Mouse (Mus musculus) small intestine, adult 2 months (tissue): Measurements from ENCODE around the gene Prodh2.

ENCODE experiments used
- CTCF ChIP-seq: fragments of 200-500 bp; IDR thresholded peaks from 2 replicates; pipeline ENCODE4 v1.5.1; 2012; ENCODE audit warnings: low read depth, mild to moderate bottlenecking, control low read depth, inconsistent platforms, low read length, moderate library complexity, mixed read lengths; ENCODE audit not compliant: insufficient replicate concordance, insufficient read length; ENCODE audit errors: extremely low read depth
- POLR2A ChIP-seq: fragments of 200-500 bp; IDR thresholded peaks from 2 replicates; pipeline ENCODE4 v1.6.1; 2012; ENCODE audit warnings: low read depth, mild to moderate bottlenecking, control low read depth, inconsistent platforms, low read length, moderate library complexity

GRCm38 (mm10) chr7:30525954-30526353 lies 32.5 kb downstream of the Prodh2 start:
- TF ChIP-seq CTCF (no peak), POLR2A (no peak)
